Mouse (Mus musculus) intestine, embryonic 16.5 days (tissue): Measurements from ENCODE around the gene Tmem206. TPM values are rescaled to one million over a fixed set of nuclear protein-coding genes. Genes with fewer than 3 reads are reported as not detected.

Source experiments
- ATAC-seq: fragments of 200-750 bp; cut with Nextera tagmentation; 2 replicates; pipeline ENCODE4 v1.8.0; 2017; ENCODE audit warnings: moderate TSS enrichment, moderate library complexity
- H3K27ac ChIP-seq: fragments of 300-500 bp; sonication (generic); 2 replicates; pipeline ENCODE4 v1.5.1; 2014; ENCODE audit warnings: mild to moderate bottlenecking, low read length
- H3K27me3 ChIP-seq: fragments of 300-500 bp; sonication (generic); replicated peaks from 2 replicates; pipeline ENCODE4 v1.6.1; 2014; ENCODE audit warnings: low read length, control low read depth, mixed read lengths; ENCODE audit not compliant: control insufficient read depth, insufficient read depth
- H3K36me3 ChIP-seq: fragments of 300-500 bp; sonication (generic); 2 replicates; pipeline ENCODE4 v1.6.1; 2014; ENCODE audit warnings: low read length, control low read depth; ENCODE audit not compliant: control insufficient read depth, insufficient read depth
- H3K4me1 ChIP-seq: fragments of 300-500 bp; sonication (generic); 2 replicates; pipeline ENCODE4 v1.6.1; 2014; ENCODE audit warnings: low read length, control low read depth, mixed read lengths; ENCODE audit not compliant: control insufficient read depth, insufficient read depth
- H3K4me2 ChIP-seq: fragments of 300-500 bp; sonication (generic); 2 replicates; pipeline ENCODE4 v1.6.1; 2014; ENCODE audit warnings: low read depth, low read length, control low read depth
- H3K4me3 ChIP-seq: fragments of 300-500 bp; sonication (generic); 2 replicates; pipeline ENCODE4 v1.5.1; 2014; ENCODE audit warnings: mild to moderate bottlenecking, low read length
- H3K9ac ChIP-seq: fragments of 300-500 bp; sonication (generic); 2 replicates; pipeline ENCODE4 v1.6.1; 2014; ENCODE audit warnings: low read depth, low read length
- H3K9me3 ChIP-seq: fragments of 300-500 bp; sonication (generic); 2 replicates; pipeline ENCODE4 v1.6.1; 2016; ENCODE audit warnings: low read length, control low read depth; ENCODE audit not compliant: control insufficient read depth
- WGBS: fragments of 180-500 bp; shearing (Covaris S2); extraction: QIAGEN DNeasy Blood & Tissue Kit; methylation state at CpG from one replicate; pipeline ENCODE4 v1.1.7; 2014; 5-methylcytosine and 5-hydroxymethylcytosine counted together
- polyA plus RNA-seq: library from polyadenylated mRNA; unstranded; fragments of >200 nt; fragmentation: Nextera tagmentation; extraction: Ambion mirVana; gene quantifications from 2 replicates; pipeline ENCODE4 v1.2.1, GENCODE M21; 2015

Tmem206 gene
- 18.2 and 19.3 TPM in 2 replicates for polyA plus RNA-seq

GRCm38 (mm10) chr1:191325726-191326232, at the start of gene Tmem206:
TSS of gene Tmem206 (plus strand) at chr1:191325912.
- Histone ChIP-seq H3K27me3 (no peaks in the 10 kb centered on the region), H3K27ac (peak within 1 kb of the TSS; percentile 75), H3K4me1 (peaks cover 24% of the 10 kb centered on the region), H3K4me3 (peak within 1 kb of the TSS; percentile 92), H3K9ac (peak within 1 kb of the TSS; percentile 88), H3K36me3 (no peaks in the 10 kb centered on the region), H3K4me2 (peak within 1 kb of the TSS; percentile 95), H3K9me3 (no peaks in the 10 kb centered on the region)
- ATAC-seq, result peak; percentile 94
- WGBS, result under 1% methylated on average over 42 of the region's 42 CpGs

DNA sequence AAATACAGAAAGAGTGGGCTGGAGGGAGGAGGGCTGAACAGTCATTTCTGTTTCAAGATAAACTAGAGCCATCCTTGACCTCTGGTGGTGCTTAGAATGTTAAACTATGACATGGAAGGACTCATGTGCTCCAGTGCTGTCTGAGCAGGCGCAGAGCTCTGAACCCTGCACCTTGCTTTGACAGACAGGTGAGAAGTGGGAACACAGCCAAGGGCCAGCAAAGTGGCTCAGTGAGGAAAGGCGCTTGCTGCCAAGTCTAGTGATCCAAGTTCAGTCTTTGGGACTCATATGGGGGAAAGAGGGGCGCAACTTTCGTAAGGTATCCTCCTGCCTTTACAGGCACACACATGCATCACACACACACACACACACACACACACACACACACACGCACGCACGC, 49.5 kb upstream of the Tmem206 start:
- 91% methylated on average over 7 of the region's 7 CpGs for WGBS
- Histone ChIP-seq H3K4me1 (peaks cover 7% of the 10 kb centered on the region; the same call in 1 of the 2 replicates), H3K9ac (no peak overlapping the region), H3K27ac (no peak overlapping the region), H3K9me3 (no peaks in the 10 kb centered on the region), H3K4me3 (no peak overlapping the region), H3K27me3 (no peaks in the 10 kb centered on the region), H3K4me2 (no peak overlapping the region), H3K36me3 (no peaks in the 10 kb centered on the region)
- no peak for ATAC-seq

- Histone ChIP-seq H3K4me2 (no peak overlapping the region), H3K36me3 (no peaks in the 10 kb centered on the region), H3K27ac (peak overlapping the region; percentile 61), H3K4me3 (no peak overlapping the region), H3K4me1 (peaks cover 7% of the 10 kb centered on the region; the same call in 1 of the 2 replicates), H3K9me3 (no peaks in the 10 kb centered on the region), H3K27me3 (no peaks in the 10 kb centered on the region), H3K9ac (no peak overlapping the region)
- 43% methylated on average over 14 of the region's 14 CpGs for WGBS
- peak; percentile 87 for ATAC-seq
These were observed 48.1 kb upstream of the Tmem206 start for GRCm38 (mm10) chr1:191277549-191278059.

DNA sequence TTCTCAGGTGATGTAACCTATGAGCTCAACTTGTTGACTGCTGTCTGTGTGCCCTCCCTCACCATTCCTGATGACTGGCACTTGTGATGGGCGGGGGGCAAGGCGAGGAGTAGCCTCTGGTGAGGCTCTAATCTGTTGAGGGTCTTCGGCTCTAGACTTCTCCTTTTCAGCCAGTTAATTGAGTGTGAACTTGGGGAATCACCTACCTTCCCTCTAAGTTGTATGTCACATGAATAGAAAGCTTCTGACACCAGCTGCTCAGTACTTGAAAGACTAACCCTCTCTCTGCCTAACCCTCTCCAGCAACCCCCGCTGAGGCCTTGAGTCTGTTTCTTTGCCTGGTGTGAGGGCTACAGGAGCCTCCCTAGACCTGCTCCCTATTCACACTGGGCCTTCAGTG, 47.4 kb upstream of the Tmem206 start:
- WGBS, result 86% methylated on average over 4 of the region's 4 CpGs
- Histone ChIP-seq H3K27me3 (no peaks in the 10 kb centered on the region), H3K4me2 (no peak overlapping the region), H3K27ac (peak overlapping the region; percentile 61; the same call in 1 of the 2 replicates), H3K4me3 (no peak overlapping the region), H3K9ac (no peak overlapping the region), H3K9me3 (no peaks in the 10 kb centered on the region), H3K36me3 (no peaks in the 10 kb centered on the region), H3K4me1 (peaks cover 12% of the 10 kb centered on the region; the same call in 1 of the 2 replicates)
- no peak for ATAC-seq

- Histone ChIP-seq H3K27me3 (no peaks in the 10 kb centered on the region), H3K4me2 (no peak overlapping the region), H3K9ac (no peak overlapping the region), H3K9me3 (no peaks in the 10 kb centered on the region), H3K4me1 (peaks cover 13% of the 10 kb centered on the region; the same call in 1 of the 2 replicates), H3K36me3 (no peaks in the 10 kb centered on the region), H3K4me3 (no peak overlapping the region), H3K27ac (no peak overlapping the region)
- WGBS, result 59% methylated on average over 7 of the region's 7 CpGs
- ATAC-seq, result no peak
These were observed 44.5 kb upstream of the Tmem206 start for GRCm38 (mm10) chr1:191281171-191281570.

- H3K4me2 ChIP-seq, result no peak overlapping the region
- no peak overlapping the region for H3K4me3 ChIP-seq
- H3K27me3 ChIP-seq, result no peaks in the 10 kb centered on the region
- no peak for ATAC-seq
- peaks cover 13% of the 10 kb centered on the region; the same call in 1 of the 2 replicates for H3K4me1 ChIP-seq
- H3K9me3 ChIP-seq, result no peaks in the 10 kb centered on the region
- 91% methylated on average over 1 of the region's 1 CpGs for WGBS
- H3K9ac ChIP-seq, result no peak overlapping the region
- H3K36me3 ChIP-seq, result no peaks in the 10 kb centered on the region
- H3K27ac ChIP-seq, result no peak overlapping the region
These were observed 43.4 kb upstream of the Tmem206 start for GRCm38 (mm10) chr1:191282319-191282718.

DNA sequence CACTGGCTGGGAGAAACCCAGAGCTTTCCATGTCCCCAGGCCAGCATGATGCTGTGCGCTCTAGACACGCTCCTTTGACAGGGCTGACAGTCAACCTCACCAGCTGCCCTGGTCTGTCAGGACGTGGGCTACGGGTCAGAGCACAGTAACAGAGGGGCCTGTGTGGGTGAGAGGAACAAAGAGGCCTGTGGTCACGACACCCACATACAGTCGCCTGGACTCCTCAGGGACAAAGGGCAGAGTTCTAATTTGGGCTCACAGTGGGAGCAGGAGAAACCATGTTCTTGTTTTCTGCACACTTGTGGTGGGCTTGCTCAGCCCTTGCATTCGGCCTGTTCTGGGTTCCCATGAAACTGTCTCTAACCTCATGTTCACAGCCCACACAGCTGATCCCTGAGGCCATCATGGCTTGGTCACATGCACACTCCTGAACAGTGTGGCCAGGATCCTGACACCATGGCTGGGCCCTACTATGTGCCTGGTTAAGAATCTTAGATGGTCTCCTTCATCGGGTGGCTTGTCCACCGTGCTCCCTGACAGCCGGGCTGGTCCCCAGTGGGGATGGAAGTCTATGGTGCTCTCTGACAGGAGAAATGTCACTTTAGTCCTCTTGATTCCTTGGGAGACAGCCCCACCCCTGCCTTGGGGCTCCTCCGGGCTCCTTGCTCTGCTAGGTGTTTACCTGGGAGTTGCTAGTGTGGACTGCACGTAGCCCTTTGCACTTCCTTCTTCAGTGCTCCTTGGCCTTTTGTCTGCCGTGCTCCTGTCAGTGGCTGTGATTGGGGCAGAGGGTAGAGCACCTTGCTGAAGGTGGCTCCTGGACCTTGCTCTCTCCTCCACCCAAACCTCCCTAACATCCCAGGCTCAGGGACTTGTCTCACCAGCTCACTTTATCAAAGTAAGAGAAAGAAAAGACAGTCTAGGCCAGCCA, 42.3 kb upstream of the Tmem206 start:
- Histone ChIP-seq H3K9ac (no peak overlapping the region), H3K27ac (peak overlapping the region; percentile 91), H3K36me3 (no peaks in the 10 kb centered on the region), H3K4me3 (no peak overlapping the region), H3K4me1 (peaks cover 8% of the 10 kb centered on the region; the same call in 1 of the 2 replicates), H3K27me3 (no peaks in the 10 kb centered on the region), H3K9me3 (no peaks in the 10 kb centered on the region), H3K4me2 (peak overlapping the region; percentile 7; the same call in 1 of the 2 replicates)
- ATAC-seq, result peak; percentile 98
- 72% methylated on average over 13 of the region's 13 CpGs for WGBS

GRCm38 (mm10) chr1:191284502-191284901, 41.2 kb upstream of the Tmem206 start:
- H3K36me3 ChIP-seq, result no peaks in the 10 kb centered on the region
- WGBS, result 84% methylated on average over 8 of the region's 8 CpGs
- H3K4me1 ChIP-seq, result peaks cover 7% of the 10 kb centered on the region; the same call in 1 of the 2 replicates
- no peak overlapping the region for H3K4me3 ChIP-seq
- ATAC-seq, result no peak
- H3K9ac ChIP-seq, result no peak overlapping the region
- no peaks in the 10 kb centered on the region for H3K27me3 ChIP-seq
- H3K27ac ChIP-seq, result no peak overlapping the region
- no peak overlapping the region for H3K4me2 ChIP-seq
- H3K9me3 ChIP-seq, result no peaks in the 10 kb centered on the region

DNA sequence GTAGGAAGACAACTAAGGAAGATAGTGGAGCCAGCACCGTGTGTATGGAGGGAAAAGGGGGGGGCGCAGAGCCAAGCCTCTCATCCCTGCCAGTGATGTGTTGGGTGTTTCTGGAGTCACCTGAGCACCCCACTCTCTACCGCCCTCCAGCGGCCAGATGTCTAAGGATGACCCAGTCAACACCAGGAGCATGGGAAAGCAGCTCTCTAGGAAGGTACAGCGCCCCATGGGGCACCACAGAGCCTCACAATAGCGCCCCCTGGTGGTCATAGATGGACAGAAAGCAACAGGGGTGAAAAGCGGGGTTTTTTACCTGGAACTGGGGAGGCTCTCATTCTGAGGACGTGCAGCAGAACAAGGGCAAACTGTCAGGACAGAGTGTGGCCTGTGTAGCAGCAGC, 37.0 kb upstream of the Tmem206 start:
- Histone ChIP-seq H3K36me3 (no peaks in the 10 kb centered on the region), H3K4me3 (no peak overlapping the region), H3K4me2 (no peak overlapping the region), H3K9me3 (no peaks in the 10 kb centered on the region), H3K27me3 (no peaks in the 10 kb centered on the region), H3K9ac (no peak overlapping the region), H3K27ac (no peak overlapping the region), H3K4me1 (no peaks in the 10 kb centered on the region)
- 38% methylated on average over 8 of the region's 8 CpGs for WGBS
- peak; percentile 34; the same call in 1 of the 2 replicates for ATAC-seq
